Mouse (Mus musculus) Patski (cell line): ENCODE results near the gene Map2k6. TPM values are rescaled to one million over a fixed set of nuclear protein-coding genes. Genes with fewer than 3 reads are reported as not detected.

Experiments used
- ATAC-seq: fragments of 100-300 bp; one replicate; pipeline ENCODE4 v1.8.0; 2021
- CTCF ChIA-PET: fragments of 350-600 bp; sonication (Branson Sonifier 250); formaldehyde crosslinking; loops from one replicate; lab custom pipeline; 2022; ENCODE audit warnings: inconsistent platforms; lab: Charles Lee
- POLR2A ChIA-PET: fragments of 350-600 bp; sonication (Branson Sonifier 250); formaldehyde crosslinking; loops from one replicate; lab custom pipeline; 2022; ENCODE audit warnings: antibody characterized with exemption, inconsistent platforms; lab: Charles Lee
- DNase-seq: peaks from one replicate; pipeline ENCODE4 v3.0.0-alpha.2; 2011; ENCODE audit warnings: low read depth, low spot score
- H3K27me3 ChIP-seq: fragments of 371-371 bp; one replicate; pipeline ENCODE4 v1.5.1; 2021
- CTCF ChIP-seq: fragments of 100-300 bp; IDR thresholded peaks from one replicate; pipeline ENCODE4 v1.5.1; 2021
- in situ Hi-C: fragments of 300-500 bp; cut with MboI; formaldehyde crosslinking; loops from 3 replicates; pipeline ENCODE4 v1.11.1; 2018; ENCODE audit warnings: low pct_unique_long_range_greater_than_20kb, mixed read lengths
- polyA plus RNA-seq: library from polyadenylated mRNA; unstranded; gene quantifications from one replicate; pipeline ENCODE4 v1.2.3, GENCODE M21; 2021

Gene Map2k6
- polyA plus RNA-seq, 1 experiment from 2014 or later, result 14.3 TPM

DNA sequence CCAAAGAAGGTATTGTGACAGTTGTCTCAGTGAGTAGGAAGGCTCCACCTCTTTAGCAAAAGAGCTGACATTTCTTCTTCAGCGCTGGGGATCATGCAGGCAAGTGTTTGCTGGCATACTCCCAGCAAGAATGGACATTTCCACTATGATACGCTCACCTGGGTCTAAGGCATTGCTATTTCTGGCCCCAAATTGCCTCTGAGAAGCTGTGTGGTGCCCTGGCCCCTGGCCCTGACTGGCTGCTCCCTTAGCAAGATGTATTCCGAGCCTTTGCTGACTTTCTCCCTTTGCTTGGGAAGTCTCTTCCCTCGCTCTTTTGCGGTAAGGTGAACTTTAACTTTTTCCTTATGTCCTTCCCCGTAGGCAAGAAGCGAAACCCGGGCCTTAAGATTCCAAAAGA lies 83.3 kb downstream of the Map2k6 start:
- POLR2A ChIA-PET, result no interaction called here
- CTCF ChIA-PET, result interaction anchor here (0.9 to 2.8 kb wide), 4 partner anchors 9 to 72 kb away, joined by 3 to 8 read pairs (median 4); no protein-coding TSS in a partner anchor
- no peak for DNase-seq
- TF ChIP-seq CTCF, result no peak
- no peaks in the 10 kb centered on the region for H3K27me3 ChIP-seq
- in situ Hi-C loops, result no loop called here
- ATAC-seq, result no peak

GRCm38 (mm10) chr11:110482649-110483048 lies 83.7 kb downstream of the Map2k6 start:
- ATAC-seq (no peak), DNase-seq (no peak)
- CTCF ChIA-PET, result interaction anchor here (0.8 to 2.8 kb wide), 7 partner anchors 10 to 73 kb away, joined by 3 to 8 read pairs (median 3); no protein-coding TSS in a partner anchor
- POLR2A ChIA-PET, result no interaction called here
- in situ Hi-C loops, result no loop called here
- no peaks in the 10 kb centered on the region for H3K27me3 ChIP-seq
- TF ChIP-seq CTCF, result no peak

GRCm38 (mm10) chr11:110483165-110483564 lies 84.2 kb downstream of the Map2k6 start:
- ATAC-seq (no peak), DNase-seq (no peak)
- CTCF ChIA-PET, result interaction anchor here (0.8 to 2.8 kb wide), 8 partner anchors 10 to 417 kb away, joined by 3 to 8 read pairs (median 3); no protein-coding TSS in a partner anchor
- peak; percentile 75 for TF ChIP-seq CTCF
- POLR2A ChIA-PET, result no interaction called here
- no peaks in the 10 kb centered on the region for H3K27me3 ChIP-seq
- in situ Hi-C loops, result no loop called here

GRCm38 (mm10) chr11:110484426-110484825 lies 85.5 kb downstream of the Map2k6 start:
- in situ Hi-C loops, result no loop called here
- DNase-seq (no peak), ATAC-seq (no peak)
- ChIA-PET CTCF (interaction anchor here (0.7 to 2.8 kb wide), 13 partner anchors 10 to 581 kb away, joined by 3 to 13 read pairs (median 4); no protein-coding TSS in a partner anchor), POLR2A (interaction anchor here (0.6 kb wide), 1 partner anchor 50 kb away, joined by 3 read pairs; no protein-coding TSS in a partner anchor)
- H3K27me3 ChIP-seq, result no peaks in the 10 kb centered on the region
- no peak for TF ChIP-seq CTCF

DNA sequence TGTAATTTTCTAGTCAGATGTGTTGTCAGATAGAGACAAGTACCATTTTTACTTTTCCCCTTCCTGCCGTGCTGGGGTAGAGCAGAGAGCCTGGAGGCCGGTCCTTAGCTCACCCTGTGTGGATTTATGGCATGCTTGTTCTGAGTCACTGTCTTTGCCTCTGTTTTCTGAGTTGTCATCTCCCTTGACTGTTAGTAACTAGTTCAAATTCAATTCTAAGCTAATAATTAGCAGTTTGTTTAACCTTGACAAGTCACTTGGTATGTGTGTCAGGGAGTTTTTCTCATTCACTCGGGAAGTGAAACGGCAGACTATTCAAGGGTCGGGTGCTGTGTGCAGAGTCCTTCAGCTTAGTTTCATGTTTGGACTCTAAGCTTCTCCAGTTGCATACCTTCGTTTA lies 86.2 kb downstream of the Map2k6 start:
- in situ Hi-C loops, result no loop called here
- ATAC-seq (peak; percentile 87), DNase-seq (no peak)
- ChIA-PET CTCF (interaction anchor here (0.7 to 2.8 kb wide), 13 partner anchors 10 to 580 kb away, joined by 3 to 13 read pairs (median 4); no protein-coding TSS in a partner anchor), POLR2A (interaction anchor here (0.6 kb wide), 1 partner anchor 49 kb away, joined by 3 read pairs; no protein-coding TSS in a partner anchor)
- H3K27me3 ChIP-seq, result no peaks in the 10 kb centered on the region
- no peak for TF ChIP-seq CTCF

DNA sequence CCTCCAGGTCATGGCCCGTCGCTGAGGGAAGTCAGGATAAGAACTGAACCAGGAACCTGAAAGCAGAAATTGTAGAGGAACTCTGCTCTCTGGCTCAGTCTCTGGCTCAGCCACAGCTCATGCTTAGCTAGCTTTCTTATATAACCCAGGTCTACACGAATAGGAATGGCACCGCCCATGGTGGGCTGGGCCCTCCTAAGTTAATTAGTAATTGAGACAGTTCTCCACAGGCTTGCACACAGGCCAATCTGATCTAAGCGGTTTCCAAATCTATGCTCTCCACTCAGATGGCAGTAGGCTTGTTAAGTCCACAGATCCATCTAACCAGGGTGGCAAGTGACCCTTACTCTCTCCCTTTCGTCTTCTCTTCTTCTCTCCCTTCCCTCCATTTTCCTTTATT lies 88.9 kb downstream of the Map2k6 start:
- ATAC-seq (no peak), DNase-seq (no peak)
- in situ Hi-C loops, result no loop called here
- TF ChIP-seq CTCF, result no peak
- ChIA-PET POLR2A (no interaction called here), CTCF (no interaction called here)
- no peaks in the 10 kb centered on the region for H3K27me3 ChIP-seq

DNA sequence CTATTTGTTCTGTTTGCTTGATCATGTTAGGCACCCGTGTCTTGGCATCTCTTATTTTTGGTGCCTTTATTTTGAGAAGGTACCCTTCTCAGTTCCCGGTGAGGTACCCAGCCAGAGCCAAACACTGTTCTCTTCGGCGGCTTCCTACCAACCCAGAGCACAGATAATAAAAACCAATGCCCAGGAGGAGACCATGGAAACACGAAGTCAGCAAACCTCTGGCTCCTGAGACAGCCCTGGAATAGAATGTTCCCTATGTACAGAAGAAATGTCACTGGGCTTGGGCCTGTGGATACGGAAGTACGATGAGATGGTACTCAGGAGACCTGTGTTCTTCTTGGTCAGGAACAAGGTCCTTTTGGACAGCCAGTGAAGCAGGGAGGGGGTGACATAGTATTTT lies 89.4 kb downstream of the Map2k6 start:
- ChIA-PET CTCF (no interaction called here), POLR2A (interaction anchor here (0.7 kb wide), 1 partner anchor 572 kb away, joined by 3 read pairs; no protein-coding TSS in a partner anchor)
- ATAC-seq, result no peak
- in situ Hi-C loops, result no loop called here
- TF ChIP-seq CTCF, result no peak
- no peak for DNase-seq
- H3K27me3 ChIP-seq, result no peaks in the 10 kb centered on the region

DNA sequence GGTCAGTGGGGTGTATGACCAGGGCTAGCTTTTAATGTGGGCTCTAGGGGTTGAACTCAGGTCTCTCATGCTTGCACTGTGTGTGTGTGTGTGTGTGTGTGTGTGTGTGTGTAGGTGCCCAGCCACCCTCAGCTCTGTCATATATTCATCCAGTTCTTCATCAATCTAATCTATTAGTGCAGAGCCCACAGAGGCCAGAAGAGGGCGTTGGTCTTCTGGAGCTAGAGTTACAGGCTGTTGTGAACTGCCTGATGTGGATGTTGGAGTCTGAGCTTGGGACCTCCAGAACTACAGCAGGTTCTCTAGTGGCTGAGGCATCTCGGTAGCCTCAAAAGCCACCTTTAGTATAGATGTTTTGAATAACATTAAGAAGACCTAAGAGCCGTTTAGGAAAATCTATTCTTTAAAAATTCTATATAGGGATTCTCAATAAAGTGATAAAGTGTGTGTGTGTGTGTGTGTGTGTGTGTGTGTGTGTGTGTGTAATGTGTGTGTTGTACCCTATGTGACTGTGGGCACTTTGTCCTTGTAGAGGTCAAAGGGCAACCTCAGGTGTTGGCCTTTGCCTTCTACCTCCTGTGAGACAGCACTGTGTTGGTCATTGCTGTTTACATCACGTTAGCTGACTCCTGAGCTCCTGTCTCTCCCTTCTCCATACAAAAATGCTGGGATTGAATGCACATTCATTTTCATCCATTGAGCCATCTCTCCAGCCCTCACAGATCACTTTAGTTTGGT lies 96.6 kb downstream of the Map2k6 start:
- POLR2A ChIA-PET, result interaction anchor here (0.7 to 0.9 kb wide), 2 partner anchors 116 to 284 kb away, joined by 4 to 5 read pairs; no protein-coding TSS in a partner anchor
- CTCF ChIA-PET, result interaction anchor here (0.9 to 2.7 kb wide), 6 partner anchors 10 to 134 kb away, joined by 3 to 13 read pairs (median 6); no protein-coding TSS in a partner anchor
- in situ Hi-C loops, result loop anchor here (5.0 kb wide), 2 partner anchors 133 to 1037 kb away; no protein-coding TSS in a partner anchor
- DNase-seq (no peak), ATAC-seq (no peak)
- no peaks in the 10 kb centered on the region for H3K27me3 ChIP-seq
- TF ChIP-seq CTCF, result no peak

DNA sequence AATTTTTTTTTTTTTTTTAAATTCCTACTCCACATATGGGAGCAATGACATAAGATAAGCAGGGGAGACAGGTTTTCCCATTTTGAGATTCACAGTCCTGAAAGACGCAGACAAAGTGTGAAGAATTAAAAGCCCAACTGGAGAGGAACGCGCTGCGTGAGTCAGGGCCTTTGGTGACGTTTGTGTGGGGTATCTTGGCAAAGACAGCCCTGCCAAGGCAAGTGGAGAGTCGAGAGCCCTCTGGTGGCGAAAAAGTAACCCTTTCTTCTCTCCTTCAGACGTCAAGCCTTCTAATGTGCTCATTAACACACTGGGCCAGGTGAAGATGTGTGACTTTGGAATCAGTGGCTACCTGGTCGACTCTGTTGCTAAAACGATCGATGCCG lies 97.1 kb downstream of the Map2k6 start:
- peak; percentile 76 for TF ChIP-seq CTCF
- DNase-seq (no peak), ATAC-seq (peak; percentile 75)
- ChIA-PET POLR2A (no interaction called here), CTCF (interaction anchor here (1.4 to 2.7 kb wide), 4 partner anchors 10 to 135 kb away, joined by 6 to 13 read pairs (median 8); no protein-coding TSS in a partner anchor)
- in situ Hi-C loops, result loop anchor here (5.0 kb wide), 2 partner anchors 134 to 1036 kb away; no protein-coding TSS in a partner anchor
- H3K27me3 ChIP-seq, result no peaks in the 10 kb centered on the region

- H3K27me3 ChIP-seq, result no peaks in the 10 kb centered on the region
- in situ Hi-C loops, result loop anchor here (5.0 kb wide), 2 partner anchors 135 to 1035 kb away; no protein-coding TSS in a partner anchor
- ATAC-seq (no peak), DNase-seq (no peak)
- TF ChIP-seq CTCF, result no peak
- POLR2A ChIA-PET, result no interaction called here
- CTCF ChIA-PET, result interaction anchor here (0.7 to 2.7 kb wide), 8 partner anchors 11 to 1034 kb away, joined by 3 to 15 read pairs (median 4); no protein-coding TSS in a partner anchor
Observed at GRCm38 (mm10) chr11:110497743-110498142, 98.8 kb downstream of the Map2k6 start.
